Mouse (Mus musculus) adrenal gland, adult 18-20 months (tissue): ENCODE measurements around the gene Zfp36l2. TPM values are rescaled to one million over a fixed set of nuclear protein-coding genes. Genes with fewer than 3 reads are reported as not detected.
A peak's percentile ranks its signal among the peaks of the same experiment; 100 is the strongest.
"Not testable (repeated sequence)": the region's sequence is repeated elsewhere in the genome, so short reads cannot be mapped to it uniquely, and the experiment has no call there.

ENCODE experiments used
- DNase-seq, 2 experiments: peaks; one replicate each; pipeline ENCODE4 v3.0.0; 2021 to 2022; ENCODE audit warnings: low spot score in 2 of 2
- total RNA-seq, 2 experiments: library from RNA; stranded (reverse); gene quantifications; 1 replicate in 1 of 2; 2 replicates in 1 of 2; pipeline ENCODE4 v1.2.3; 2021

Zfp36l2 gene
- total RNA-seq, 2 experiments from 2014 or later, result 51.2 to 89.3 TPM

DNA sequence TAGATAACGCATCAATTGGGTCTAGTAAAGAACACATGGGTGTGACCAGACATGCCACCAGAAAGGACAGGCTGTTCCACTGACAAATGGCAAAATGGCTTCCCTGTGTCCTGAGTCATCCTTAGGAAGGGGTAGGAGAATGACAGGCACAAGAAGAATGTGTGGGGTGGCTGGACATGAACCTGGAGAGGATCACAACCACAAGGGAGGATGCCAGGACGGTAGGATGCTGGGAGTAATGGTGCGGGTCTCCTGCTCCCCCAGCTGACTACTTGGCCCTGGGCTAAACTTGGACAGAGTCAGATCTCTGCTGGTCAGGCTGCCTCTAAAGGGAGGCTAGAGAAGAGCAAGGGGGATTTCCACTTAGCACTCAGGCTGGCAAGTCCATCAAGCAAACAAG is 8.1 kb upstream of the Zfp36l2 start:
- DNase-seq, result peak in 1 of 2 experiments; percentile 18

DNA sequence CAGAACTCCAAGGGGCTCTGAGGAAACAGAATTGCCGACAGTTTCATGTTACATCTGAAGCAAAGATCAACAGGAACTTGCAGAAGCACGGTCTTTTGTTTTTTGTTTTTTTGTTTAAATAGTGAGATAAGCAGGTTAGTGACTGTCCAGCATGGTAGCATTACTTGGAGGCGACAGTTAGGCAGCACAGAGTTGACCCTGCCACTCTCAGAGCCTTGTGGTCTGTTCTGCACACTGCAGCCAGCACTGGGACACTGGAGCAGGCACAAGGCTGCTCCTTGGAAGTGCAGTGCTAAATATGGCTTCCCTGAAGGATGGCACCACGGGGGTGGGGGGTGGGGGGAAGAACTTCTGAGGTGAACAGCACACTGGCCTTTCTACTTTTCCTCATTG is 7.3 kb upstream of the Zfp36l2 start:
- DNase-seq, result peak in 1 of 2 experiments; percentile 15

DNA sequence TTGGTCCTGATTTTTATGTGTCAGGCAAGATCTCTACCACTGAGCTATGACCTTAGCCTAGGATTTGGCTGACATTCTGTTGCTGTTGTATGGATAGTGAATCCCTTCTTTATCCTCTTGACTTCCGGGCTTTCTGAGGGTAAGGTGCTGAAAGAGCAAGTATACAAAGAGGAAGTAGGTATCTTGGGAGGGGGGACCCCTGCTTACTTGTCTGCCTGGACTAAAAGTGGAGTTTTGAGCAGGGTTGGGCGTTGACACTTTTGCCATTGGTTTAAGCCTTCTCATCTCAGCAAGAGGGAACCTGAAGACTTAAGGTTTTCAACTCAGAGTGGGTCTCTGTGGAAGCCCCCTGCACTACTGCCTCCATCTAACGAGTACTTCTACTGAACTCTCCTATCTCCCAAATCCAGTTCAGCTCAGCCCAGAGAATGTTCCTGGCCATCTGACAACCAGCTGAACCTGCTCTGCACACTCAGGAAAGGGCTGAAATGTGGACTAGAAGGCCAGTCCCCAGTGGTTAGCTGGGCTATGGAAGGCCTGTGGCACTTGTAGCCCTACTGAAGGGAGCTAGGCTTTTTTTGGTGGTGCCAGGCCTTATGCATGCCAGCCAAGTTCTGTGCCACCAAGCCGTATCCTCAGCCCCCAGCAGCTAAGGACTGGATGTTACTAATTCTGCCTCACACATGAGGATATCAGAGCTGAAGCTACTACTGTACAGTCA is 6.7 kb upstream of the Zfp36l2 start:
- DNase-seq, result peak in 1 of 2 experiments; percentile 12

DNA sequence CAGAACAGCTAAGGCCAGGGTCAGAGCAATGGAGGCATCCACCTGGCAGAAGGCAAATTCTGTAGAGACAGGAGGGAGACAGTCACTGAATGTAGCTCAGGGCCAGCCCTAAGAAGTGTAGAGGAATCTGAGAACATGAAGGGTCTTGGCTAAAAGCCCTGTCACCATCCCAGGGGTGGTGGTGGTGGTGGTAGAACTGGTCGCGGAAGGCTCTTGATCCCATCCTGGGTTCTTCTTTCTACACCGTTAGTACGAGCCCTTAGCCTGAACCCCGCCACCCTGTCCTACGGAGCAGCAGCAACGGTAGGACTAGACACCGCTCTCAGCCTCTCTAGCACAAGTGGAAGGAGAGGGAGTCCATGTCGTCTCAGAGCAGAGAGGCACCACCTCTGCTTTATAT is 5.7 kb upstream of the Zfp36l2 start:
- DNase-seq, result peak in 1 of 2 experiments; percentile 15

DNA sequence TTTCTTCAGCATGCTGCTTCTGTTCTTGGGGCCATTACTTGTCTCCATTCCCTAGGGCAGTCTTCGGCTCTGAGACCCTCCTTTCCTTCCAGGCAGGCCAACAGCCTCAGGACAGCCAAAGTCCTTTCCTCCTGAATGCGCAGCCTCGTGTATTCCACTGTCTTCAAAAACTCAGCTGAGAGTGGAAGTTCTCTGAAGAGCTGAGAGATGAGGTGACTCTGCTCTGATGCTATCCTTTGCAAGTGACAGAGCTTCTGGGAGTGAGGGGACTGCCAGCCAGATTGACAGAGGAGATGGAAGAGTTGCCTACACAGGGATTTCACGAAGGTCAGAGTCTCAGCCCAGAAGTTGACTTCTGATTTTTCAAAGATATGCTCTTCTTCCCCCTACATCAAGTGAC is 4.2 kb upstream of the Zfp36l2 start:
- DNase-seq, result peak in 1 of 2 experiments; percentile 18

DNA sequence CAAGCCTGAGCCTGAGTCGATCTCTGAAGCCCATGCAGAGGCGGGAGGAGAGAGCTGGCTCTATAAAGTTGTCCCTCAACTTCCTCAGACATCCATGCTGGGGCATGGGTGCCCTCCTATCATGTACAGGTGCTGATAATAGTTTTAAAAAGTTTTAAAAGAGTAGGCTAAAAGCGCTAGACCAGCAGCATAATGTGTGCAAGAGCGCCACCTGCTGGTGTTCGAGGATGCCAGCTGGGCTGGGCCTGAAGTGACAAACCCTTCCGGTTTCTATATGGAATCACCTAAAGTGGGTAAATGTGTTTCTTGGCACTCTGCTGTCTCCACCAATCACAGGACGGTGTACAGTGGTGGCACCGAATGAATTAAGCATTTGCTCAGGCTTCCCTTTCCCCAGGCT is 3.1 kb upstream of the Zfp36l2 start:
- peak; percentile 86 to 92 for DNase-seq

DNA sequence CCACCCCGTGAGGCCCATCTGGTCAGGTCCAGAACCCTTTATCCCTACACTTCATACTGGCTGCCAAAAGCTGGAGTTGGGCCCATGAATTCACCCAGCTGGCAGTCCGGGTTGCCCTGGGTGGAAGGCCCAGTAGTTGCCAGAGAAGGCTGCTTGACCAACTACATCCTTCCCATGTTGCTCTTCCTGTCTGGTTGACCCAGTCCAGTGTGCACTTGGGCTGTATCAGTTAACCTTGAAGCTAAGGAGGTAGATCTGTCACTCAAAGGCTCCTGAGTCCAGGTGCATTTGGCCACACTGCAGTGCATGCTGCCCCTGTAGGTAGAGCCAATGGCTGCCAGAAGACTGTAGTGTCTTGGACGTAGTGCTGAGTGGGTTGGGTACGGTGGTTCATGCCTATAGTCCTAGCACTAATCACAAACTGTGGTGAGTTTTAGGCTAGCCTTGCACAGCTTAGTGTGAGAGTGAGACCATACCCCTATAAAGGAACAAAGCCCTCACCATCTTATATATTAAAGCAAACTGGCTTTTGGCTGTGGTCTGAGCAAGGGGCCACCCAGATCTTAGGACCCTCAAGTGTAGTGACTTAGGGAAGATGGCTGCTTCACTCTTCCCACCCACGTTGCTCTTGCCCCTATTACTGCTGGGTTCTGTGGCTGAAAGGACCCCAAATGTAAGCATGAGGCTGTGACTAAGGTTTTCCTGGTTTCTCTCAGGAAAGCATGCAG is 1.5 kb upstream of the Zfp36l2 start:
- peak in 1 of 2 experiments; percentile 44 for DNase-seq

DNA sequence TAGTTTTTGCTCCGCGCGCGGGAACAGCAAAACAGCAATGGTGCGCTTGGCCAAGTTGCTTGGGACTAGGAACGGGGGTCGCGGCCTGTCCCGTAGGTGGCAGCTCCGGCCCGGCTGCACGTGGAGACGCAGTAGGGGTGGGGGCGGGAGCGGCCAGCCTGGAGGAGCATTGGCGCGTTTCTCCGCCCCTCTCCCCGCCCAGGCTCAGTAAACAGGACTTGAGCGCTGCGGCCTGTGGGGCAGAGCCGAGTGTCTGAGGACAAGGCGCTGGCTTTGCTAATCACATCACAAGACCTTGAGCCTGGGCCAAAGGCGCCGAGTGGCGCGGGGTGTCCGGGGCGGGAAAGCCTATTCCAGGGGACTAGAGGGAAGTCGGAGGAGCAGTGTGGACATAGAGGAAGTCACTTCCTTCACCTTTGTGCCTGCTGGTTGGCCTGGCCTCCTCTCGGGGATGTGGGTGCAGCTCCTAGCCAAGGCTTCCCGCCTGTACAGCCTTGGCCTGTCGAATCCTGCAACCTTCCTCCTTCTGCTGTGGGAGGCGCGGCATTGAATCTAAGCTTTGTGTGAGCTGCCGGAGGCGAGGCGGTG is 721 bp upstream of the Zfp36l2 start:
- DNase-seq, result peak; percentile 90 to 93

DNA sequence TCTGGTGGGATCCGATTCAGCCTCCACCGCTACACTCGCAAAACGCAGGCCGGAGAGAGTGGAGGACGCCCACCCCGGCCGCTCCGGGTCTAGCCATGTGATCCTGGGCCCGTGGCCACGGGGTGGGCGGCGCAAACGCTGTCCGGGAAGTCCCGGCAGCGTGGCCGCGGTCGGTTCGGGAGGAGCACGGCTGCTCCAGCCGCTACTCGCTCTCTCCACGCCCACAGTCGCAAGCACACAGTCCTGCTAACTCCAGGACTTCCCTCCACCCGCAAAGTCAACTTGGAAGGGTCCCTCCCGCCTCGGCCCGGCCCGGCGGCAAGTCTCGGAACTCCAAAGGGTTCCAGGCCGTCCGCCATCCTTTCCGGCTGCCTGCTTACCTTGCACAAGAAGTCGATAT is 483 bp downstream of the Zfp36l2 start:
- DNase-seq, result not testable (repeated sequence)

DNA sequence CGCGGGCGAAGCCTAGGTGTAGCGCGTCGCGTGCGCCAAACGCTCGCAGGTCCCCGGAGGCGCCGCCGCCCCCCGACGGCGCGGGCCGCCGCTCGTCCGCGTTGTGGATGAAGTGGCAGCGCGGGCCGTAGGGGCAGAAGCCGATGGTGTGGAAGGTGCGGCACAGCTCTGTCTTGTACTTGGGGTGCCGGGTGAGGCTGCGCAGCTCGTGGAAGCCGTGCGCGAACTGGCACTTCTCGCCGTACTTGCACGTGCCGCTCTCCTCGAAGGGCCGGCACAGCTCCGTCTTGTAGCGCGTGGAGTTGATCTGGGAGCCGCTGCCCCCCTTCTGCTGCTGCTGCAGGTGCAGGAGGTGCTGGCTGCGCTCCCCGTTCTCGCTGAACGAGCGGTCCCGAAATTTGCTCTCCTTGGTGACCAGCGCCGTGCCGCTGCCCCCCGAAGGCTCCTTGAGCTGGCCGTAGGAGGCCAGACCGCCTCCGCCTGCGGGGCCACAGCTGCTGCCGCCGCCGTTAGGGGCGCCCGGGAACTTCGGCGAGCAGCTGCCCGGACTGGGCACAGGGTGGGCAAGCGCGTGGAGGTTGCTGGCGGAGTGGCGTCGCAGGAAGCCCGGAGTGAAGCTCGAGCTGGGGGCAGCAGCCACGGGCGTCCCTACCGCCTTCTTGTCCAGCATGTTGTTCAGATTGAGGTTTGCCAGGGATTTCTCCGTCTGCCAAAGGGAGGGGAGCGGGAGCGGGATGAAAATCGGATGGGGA is 1.1 kb downstream of the Zfp36l2 start:
- peak; percentile 65 to 73 for DNase-seq

DNA sequence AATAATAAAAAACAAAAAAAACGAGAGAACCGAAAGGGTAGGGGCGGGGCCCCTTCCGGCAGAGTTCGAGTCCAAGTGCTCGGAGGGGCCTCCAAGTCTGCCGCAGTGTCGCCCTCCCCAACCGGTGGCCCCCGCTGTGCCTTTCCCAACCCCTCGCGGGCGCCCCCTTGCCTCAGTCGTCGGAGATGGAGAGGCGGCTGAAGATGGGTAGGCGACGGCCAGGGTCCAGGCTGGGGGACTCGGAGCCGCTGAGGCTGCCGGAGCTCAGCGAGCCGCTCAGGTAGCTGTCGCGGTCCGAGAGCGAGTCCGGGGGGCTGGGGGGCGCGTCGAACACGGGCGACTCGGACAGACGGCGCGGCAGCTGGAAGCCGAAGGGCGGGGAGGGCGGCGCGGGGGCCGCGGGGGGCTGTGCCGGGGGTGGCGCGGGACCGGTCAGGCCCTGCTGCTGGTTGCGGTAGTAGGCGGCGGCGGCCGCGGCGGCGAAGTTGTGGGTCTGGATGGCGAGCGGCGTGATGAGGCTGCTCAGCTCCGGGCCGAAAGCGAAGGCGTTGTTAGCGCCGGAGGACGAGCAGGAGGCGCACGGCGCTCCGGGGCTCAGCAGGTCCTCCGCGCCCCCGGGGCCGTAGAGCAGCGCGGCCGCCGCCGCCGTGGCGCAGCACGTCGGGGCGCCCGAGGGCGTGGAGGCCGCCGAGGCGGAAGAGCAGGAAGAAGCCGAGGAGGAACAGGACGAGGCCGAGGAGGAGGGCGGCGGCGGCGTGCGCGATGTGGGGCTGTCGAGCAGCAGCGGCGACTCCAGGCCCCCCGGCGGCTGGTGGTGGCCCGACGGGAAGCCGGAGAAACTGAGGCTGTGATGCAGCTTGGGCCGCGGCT is 1.9 kb downstream of the Zfp36l2 start:
- peak; percentile 73 to 76 for DNase-seq

DNA sequence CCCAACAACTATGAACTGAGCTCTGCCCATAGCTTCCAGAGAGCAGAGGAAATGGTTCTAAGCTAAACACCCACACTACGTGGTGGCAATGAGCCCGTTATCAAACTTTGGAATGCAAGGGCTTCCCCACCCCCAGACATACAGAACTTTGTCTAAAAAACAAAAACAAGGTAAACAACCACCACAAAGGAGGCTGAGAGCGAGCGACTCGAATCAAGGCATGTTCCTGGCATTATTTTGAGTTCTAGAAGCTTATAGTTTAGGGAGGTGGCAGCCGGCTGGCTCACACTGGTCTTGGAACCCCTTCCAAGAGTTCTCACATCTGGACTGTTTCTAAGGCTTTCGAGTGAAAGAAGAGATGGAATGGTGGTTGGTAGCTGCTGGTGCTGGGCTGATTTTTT is 2.7 kb downstream of the Zfp36l2 start:
- peak; percentile 19 to 36 for DNase-seq

DNA sequence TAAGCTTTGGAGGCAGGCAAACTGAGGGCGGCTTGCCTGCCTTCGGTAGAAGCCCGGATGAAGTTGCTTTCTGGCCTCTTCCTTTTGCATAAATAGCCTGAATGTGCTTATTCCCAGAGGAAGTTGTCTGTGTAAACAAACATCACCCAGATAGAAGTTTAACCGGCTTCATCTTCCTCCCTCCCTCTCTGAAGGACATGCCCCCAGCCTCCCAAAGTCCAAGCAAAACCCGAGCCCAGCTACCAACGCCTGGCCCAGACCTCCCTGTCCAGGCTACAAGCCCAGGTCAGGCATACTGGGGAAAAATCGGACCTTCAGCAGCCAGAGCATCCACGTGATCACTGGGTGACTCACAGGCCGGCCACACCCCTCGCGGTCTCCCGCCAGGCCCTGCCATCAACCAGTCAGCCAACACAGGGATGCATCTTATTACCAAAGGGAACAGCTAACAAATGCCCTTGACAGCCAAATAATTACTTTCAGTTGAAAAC is 4.4 kb downstream of the Zfp36l2 start:
- DNase-seq, result peak; percentile 84 to 87

DNA sequence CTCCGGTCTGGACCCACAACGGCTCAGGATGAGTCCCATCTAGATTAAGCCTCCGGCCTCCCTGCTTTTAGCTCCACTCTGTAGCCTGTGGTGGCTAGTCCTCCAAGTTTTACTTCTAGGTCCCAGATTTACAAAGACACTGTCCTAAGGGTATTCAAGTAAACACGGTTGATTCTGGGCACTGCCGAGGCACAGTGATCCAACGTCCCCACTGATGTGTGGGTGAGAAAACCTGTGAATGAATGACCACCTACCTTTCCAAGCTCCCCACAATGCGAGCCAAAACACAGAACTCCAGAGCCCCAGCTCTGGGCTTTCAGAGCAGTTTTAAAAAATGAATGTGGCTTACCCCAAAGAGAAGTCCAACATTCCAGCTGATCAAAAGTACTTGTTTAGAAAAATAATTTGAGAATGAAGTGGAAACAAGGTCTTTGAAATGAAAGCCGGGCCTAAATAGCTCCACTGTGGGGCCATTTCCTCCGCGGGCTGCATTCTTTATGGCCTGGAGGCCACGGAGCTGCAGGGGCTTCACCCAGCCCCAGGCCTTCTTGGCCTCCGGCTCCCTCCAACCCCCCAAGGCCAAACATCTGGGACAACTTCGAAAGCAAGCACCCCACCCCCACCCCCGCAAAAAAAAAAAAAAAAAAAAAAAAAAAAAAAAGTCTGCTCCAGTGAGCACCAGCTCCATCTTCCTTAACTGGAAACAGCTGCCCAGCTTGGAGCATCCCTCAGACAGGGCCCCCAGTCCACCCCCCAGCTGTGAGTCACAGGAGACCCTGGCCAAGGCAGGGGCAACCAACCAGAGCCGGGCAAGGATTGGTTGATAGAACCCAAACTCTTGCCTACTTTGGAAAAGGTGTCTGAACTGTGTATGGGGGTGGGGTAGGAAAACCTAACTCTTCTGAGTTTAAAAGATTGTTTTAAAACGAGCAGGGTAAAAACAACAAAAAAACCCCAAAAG is 5.2 kb downstream of the Zfp36l2 start:
- peak in 1 of 2 experiments; percentile 34 for DNase-seq

DNA sequence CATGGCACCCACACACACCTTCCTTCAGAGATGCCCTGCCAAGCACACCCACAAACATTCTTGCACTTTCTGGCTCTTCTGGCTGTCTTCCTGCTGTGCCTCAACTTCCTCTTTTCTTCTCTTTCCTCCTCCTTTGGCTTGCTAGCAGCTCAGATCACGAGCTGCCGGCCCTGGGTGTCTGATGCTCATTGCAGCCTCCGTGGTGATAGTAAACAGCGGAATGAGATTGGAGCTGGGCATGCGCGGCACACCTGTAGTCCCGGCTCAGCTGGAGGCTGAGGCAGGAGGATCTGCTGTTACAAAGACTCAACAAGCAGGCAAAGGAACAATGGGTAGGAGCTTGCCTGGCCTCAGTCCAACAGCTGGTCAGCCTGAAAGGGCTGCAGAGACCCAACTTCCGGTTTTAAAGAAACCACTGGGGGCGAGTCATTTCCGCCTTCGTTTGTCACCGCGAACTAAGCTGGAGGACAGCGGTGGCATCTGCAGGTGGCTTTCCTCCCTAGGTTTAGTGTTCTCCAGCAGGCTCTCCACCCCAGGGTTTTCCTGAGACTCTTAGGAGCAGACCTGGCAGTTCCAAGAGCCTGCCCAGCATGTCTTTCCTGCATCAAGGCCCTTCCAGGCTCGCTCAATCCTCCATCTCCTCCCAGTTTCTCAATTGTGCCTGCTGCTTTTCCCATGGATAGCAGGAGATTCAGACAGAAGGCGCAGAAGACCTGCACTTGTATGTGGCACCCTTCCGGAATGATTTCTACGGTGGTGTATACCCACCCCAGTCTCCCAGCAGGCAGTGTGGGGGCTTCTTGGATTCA is 6.0 kb downstream of the Zfp36l2 start:
- peak; percentile 36 to 45 for DNase-seq

DNA sequence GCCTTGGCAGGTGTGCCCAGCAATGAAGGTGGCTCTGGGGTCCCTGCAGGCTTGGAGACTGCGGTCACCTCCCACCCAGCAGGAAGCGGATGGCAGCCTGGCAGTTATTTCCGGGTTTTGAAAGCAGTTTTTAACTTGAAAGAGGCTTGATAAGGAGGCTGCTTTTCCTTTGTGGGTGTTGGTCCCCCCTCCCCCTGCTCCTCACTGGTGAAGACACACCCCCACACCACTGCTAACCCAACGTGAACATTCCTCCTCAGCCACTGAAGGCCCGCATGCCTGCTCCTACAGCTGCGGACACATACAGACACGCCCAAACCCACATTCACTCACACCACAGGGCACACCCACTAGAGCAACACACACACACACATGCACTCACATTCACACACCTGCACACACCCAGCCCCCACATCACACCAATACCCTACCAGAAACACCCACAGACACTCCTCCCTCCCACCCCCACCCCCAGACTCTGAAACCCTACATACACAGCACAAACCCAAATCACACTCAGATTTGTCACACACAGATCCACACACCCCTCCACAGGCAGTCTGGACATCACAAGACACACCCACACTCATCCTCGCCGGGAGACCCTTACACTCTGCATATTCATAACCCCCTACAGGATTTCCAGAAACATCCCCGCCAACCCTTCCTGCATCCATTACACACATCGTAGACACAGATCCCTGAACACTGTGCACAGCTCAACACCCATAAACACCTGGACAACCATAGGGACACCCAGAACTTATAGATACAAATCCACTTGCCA is 6.8 kb downstream of the Zfp36l2 start:
- DNase-seq, result peak in 1 of 2 experiments; percentile 25

DNA sequence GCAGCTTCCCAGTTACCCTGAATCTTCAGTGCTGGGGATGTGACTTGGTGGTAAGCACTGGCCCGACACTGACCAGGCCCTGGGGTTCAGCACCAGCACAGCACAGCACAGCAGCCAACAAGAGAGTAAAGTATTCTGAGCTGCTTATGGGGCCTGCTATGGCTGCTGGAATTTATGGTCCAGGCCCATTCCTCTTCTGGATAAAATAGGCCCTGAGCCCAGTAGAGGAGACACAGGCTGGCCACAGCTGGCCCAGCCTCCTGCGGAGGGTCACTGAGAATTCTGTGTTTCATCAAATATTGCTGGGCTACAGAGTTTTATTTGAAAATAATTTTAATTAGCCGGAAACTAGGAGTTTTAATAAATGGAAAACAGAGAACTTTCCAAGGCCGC is 7.8 kb downstream of the Zfp36l2 start:
- DNase-seq, result peak in 1 of 2 experiments; percentile 19
